Mouse (Mus musculus) forebrain, embryonic 12.5 days (tissue): Measurements from ENCODE around the gene Dock1. TPM values are rescaled to one million over a fixed set of nuclear protein-coding genes. Genes with fewer than 3 reads are reported as not detected.

Experiments
- ATAC-seq: fragments of 200-750 bp; cut with Nextera tagmentation; 2 replicates; pipeline ENCODE4 v1.8.0; 2017; ENCODE audit warnings: moderate TSS enrichment; ENCODE audit not compliant: low FRiP score
- H3K27ac ChIP-seq: fragments of 300-500 bp; sonication (generic); 2 replicates; pipeline ENCODE4 v1.5.1; 2016; ENCODE audit warnings: mild to moderate bottlenecking
- H3K27me3 ChIP-seq: fragments of 300-500 bp; sonication (generic); 2 replicates; pipeline ENCODE4 v1.6.1; 2016; ENCODE audit warnings: mild to moderate bottlenecking
- H3K36me3 ChIP-seq: fragments of 300-500 bp; sonication (generic); replicated peaks from 2 replicates; pipeline ENCODE4 v1.6.1; 2016; ENCODE audit warnings: mild to moderate bottlenecking
- H3K4me1 ChIP-seq: fragments of 300-500 bp; sonication (generic); 2 replicates; pipeline ENCODE4 v1.6.1; 2016
- H3K4me2 ChIP-seq: fragments of 300-500 bp; sonication (generic); 2 replicates; pipeline ENCODE4 v1.6.1; 2016; ENCODE audit warnings: mild to moderate bottlenecking, moderate library complexity
- H3K4me3 ChIP-seq: fragments of 300-500 bp; sonication (generic); replicated peaks from 2 replicates; pipeline ENCODE4 v1.5.1; 2016; ENCODE audit warnings: mild to moderate bottlenecking
- H3K9ac ChIP-seq: fragments of 300-500 bp; sonication (generic); 2 replicates; pipeline ENCODE4 v1.6.1; 2016; ENCODE audit warnings: mild to moderate bottlenecking
- H3K9me3 ChIP-seq: fragments of 300-500 bp; sonication (generic); 2 replicates; pipeline ENCODE4 v1.6.1; 2016
- WGBS: fragments of 180-500 bp; shearing (Covaris S2); methylation state at CpG from one replicate; pipeline ENCODE4 v1.1.7; 2016; 5-methylcytosine and 5-hydroxymethylcytosine counted together
- polyA plus RNA-seq: library from polyadenylated mRNA; unstranded; fragments of >200 nt; fragmentation: Nextera tagmentation; extraction: Ambion mirVana; gene quantifications from 2 replicates; pipeline ENCODE4 v1.2.1, GENCODE M21; 2016

The Dock1 gene
- polyA plus RNA-seq, 1 experiment from 2014 or later, result 24.4 TPM

GRCm38 (mm10) chr7:134883516-134883915, 213.1 kb downstream of the Dock1 start:
- peaks cover 17% of the 10 kb centered on the region for H3K4me1 ChIP-seq
- H3K9ac ChIP-seq, result no peak overlapping the region
- no peak overlapping the region for H3K4me2 ChIP-seq
- H3K27me3 ChIP-seq, result no peaks in the 10 kb centered on the region
- 84% methylated on average over 6 of the region's 6 CpGs for WGBS
- no peaks in the 10 kb centered on the region for H3K9me3 ChIP-seq
- no peak for ATAC-seq
- no peak overlapping the region for H3K27ac ChIP-seq
- no peaks in the 10 kb centered on the region for H3K36me3 ChIP-seq
- no peak overlapping the region for H3K4me3 ChIP-seq

GRCm38 (mm10) chr7:134892449-134892871, 222.0 kb downstream of the Dock1 start:
- Histone ChIP-seq H3K4me1 (no peaks in the 10 kb centered on the region; the same call in 1 of the 2 replicates), H3K4me3 (no peak overlapping the region), H3K27me3 (no peaks in the 10 kb centered on the region), H3K4me2 (no peak overlapping the region), H3K9ac (no peak overlapping the region), H3K9me3 (no peaks in the 10 kb centered on the region), H3K36me3 (no peaks in the 10 kb centered on the region), H3K27ac (no peak overlapping the region)
- WGBS, result 67% methylated on average over 13 of the region's 13 CpGs
- no peak for ATAC-seq

- no peak for ATAC-seq
- 95% methylated on average over 4 of the region's 4 CpGs for WGBS
- H3K4me3 ChIP-seq, result no peak overlapping the region
These were observed 222.5 kb downstream of the Dock1 start for GRCm38 (mm10) chr7:134892972-134893371.

GRCm38 (mm10) chr7:134894604-134895003, 224.2 kb downstream of the Dock1 start:
- Histone ChIP-seq H3K4me1 (no peaks in the 10 kb centered on the region; the same call in 1 of the 2 replicates), H3K36me3 (no peaks in the 10 kb centered on the region), H3K4me2 (no peak overlapping the region), H3K9me3 (no peaks in the 10 kb centered on the region), H3K4me3 (no peak overlapping the region), H3K9ac (no peak overlapping the region), H3K27me3 (no peaks in the 10 kb centered on the region), H3K27ac (no peak overlapping the region)
- WGBS, result 73% methylated on average over 2 of the region's 2 CpGs
- no peak for ATAC-seq

More at GRCm38 (mm10) chr7:134892972-134893371, 222.5 kb downstream of the Dock1 start:
- Histone ChIP-seq H3K36me3 (no peaks in the 10 kb centered on the region), H3K4me1 (no peaks in the 10 kb centered on the region; the same call in 1 of the 2 replicates), H3K27me3 (no peaks in the 10 kb centered on the region), H3K9ac (no peak overlapping the region), H3K27ac (no peak overlapping the region), H3K9me3 (no peaks in the 10 kb centered on the region), H3K4me2 (no peak overlapping the region)

GRCm38 (mm10) chr7:134899462-134899861, 229.0 kb downstream of the Dock1 start:
- no peak overlapping the region for H3K9ac ChIP-seq
- H3K4me3 ChIP-seq, result no peak overlapping the region
- no peak overlapping the region for H3K27ac ChIP-seq
- no peaks in the 10 kb centered on the region for H3K27me3 ChIP-seq
- 97% methylated on average over 2 of the region's 2 CpGs for WGBS
- H3K4me2 ChIP-seq, result no peak overlapping the region
- no peak for ATAC-seq
- no peaks in the 10 kb centered on the region for H3K9me3 ChIP-seq
- no peaks in the 10 kb centered on the region for H3K4me1 ChIP-seq
- H3K36me3 ChIP-seq, result no peaks in the 10 kb centered on the region

GRCm38 (mm10) chr7:134901992-134902391, 231.5 kb downstream of the Dock1 start:
- 74% methylated on average over 2 of the region's 2 CpGs for WGBS
- ATAC-seq, result no peak

GRCm38 (mm10) chr7:134931886-134932285, 261.4 kb downstream of the Dock1 start:
- Histone ChIP-seq H3K9ac (no peak overlapping the region), H3K4me2 (no peak overlapping the region), H3K4me3 (no peak overlapping the region), H3K9me3 (no peaks in the 10 kb centered on the region), H3K27me3 (peaks cover 14% of the 10 kb centered on the region), H3K27ac (no peak overlapping the region), H3K4me1 (peaks cover 9% of the 10 kb centered on the region), H3K36me3 (no peaks in the 10 kb centered on the region)
- WGBS, result 73% methylated on average over 2 of the region's 2 CpGs
- ATAC-seq, result no peak

More at GRCm38 (mm10) chr7:134901992-134902391, 231.5 kb downstream of the Dock1 start:
- no peak overlapping the region for H3K9ac ChIP-seq
- no peaks in the 10 kb centered on the region for H3K27me3 ChIP-seq
- H3K4me3 ChIP-seq, result no peak overlapping the region
- no peaks in the 10 kb centered on the region for H3K4me1 ChIP-seq
- no peaks in the 10 kb centered on the region for H3K9me3 ChIP-seq
- H3K27ac ChIP-seq, result no peak overlapping the region
- H3K36me3 ChIP-seq, result no peaks in the 10 kb centered on the region
- no peak overlapping the region for H3K4me2 ChIP-seq

GRCm38 (mm10) chr7:134937471-134937926, 267.0 kb downstream of the Dock1 start:
- Histone ChIP-seq H3K4me2 (peak overlapping the region; percentile 97), H3K9ac (peak overlapping the region; percentile 63), H3K9me3 (no peaks in the 10 kb centered on the region), H3K27me3 (peaks cover 33% of the 10 kb centered on the region), H3K4me1 (peaks cover 25% of the 10 kb centered on the region), H3K4me3 (peak overlapping the region; percentile 59), H3K36me3 (no peaks in the 10 kb centered on the region), H3K27ac (peak overlapping the region; percentile 59; the same call in 1 of the 2 replicates)
- peak; percentile 31 for ATAC-seq
- WGBS, result 0% methylated on average over 28 of the region's 37 CpGs

- H3K4me2 ChIP-seq, result peak within 1 kb of the TSS; percentile 97
- peaks cover 25% of the 10 kb centered on the region for H3K4me1 ChIP-seq
- H3K36me3 ChIP-seq, result no peaks in the 10 kb centered on the region
- WGBS, result 1% methylated on average over 59 of the region's 71 CpGs
- H3K27me3 ChIP-seq, result peaks cover 33% of the 10 kb centered on the region
- H3K27ac ChIP-seq, result peak within 1 kb of the TSS; percentile 59; the same call in 1 of the 2 replicates
- peak; percentile 91 for ATAC-seq
- H3K9me3 ChIP-seq, result no peaks in the 10 kb centered on the region
- H3K9ac ChIP-seq, result peak within 1 kb of the TSS; percentile 63
- H3K4me3 ChIP-seq, result peak within 1 kb of the TSS; percentile 59
These were observed 267.6 kb downstream of the Dock1 start, which contains the start of gene Fam196a for GRCm38 (mm10) chr7:134937927-134938609. Fam196a (minus strand) TSS chr7:134938430.

- ATAC-seq, result no peak
- WGBS, result 96% methylated on average over 6 of the region's 6 CpGs
- no peak overlapping the region for H3K27ac ChIP-seq
- H3K27me3 ChIP-seq, result peaks cover 18% of the 10 kb centered on the region
- no peak overlapping the region for H3K4me3 ChIP-seq
- H3K36me3 ChIP-seq, result no peaks in the 10 kb centered on the region
- H3K9me3 ChIP-seq, result no peaks in the 10 kb centered on the region
- H3K4me1 ChIP-seq, result peaks cover 16% of the 10 kb centered on the region
- H3K4me2 ChIP-seq, result no peak overlapping the region
- H3K9ac ChIP-seq, result no peak overlapping the region
These were observed 271.4 kb downstream of the Dock1 start for GRCm38 (mm10) chr7:134941891-134942290.

- Histone ChIP-seq H3K27ac (no peak overlapping the region), H3K9ac (no peak overlapping the region), H3K36me3 (no peaks in the 10 kb centered on the region), H3K4me2 (no peak overlapping the region), H3K4me1 (peaks cover 8% of the 10 kb centered on the region), H3K4me3 (no peak overlapping the region), H3K9me3 (no peaks in the 10 kb centered on the region), H3K27me3 (peaks cover 7% of the 10 kb centered on the region; the same call in 1 of the 2 replicates)
- ATAC-seq, result no peak
- WGBS, result 73% methylated on average over 6 of the region's 6 CpGs
These were observed 272.6 kb downstream of the Dock1 start for GRCm38 (mm10) chr7:134943063-134943462.

GRCm38 (mm10) chr7:134943701-134944100, 273.2 kb downstream of the Dock1 start:
- no peaks in the 10 kb centered on the region for H3K9me3 ChIP-seq
- peaks cover 2% of the 10 kb centered on the region; the same call in 1 of the 2 replicates for H3K4me1 ChIP-seq
- ATAC-seq, result no peak
- 89% methylated on average over 7 of the region's 7 CpGs for WGBS
- no peak overlapping the region for H3K4me3 ChIP-seq
- 0 out of 2 replicates have a peak, but pooled peaks cover under 1% of the 10 kb centered on the region for H3K27me3 ChIP-seq
- H3K27ac ChIP-seq, result no peak overlapping the region
- no peaks in the 10 kb centered on the region for H3K36me3 ChIP-seq
- H3K4me2 ChIP-seq, result no peak overlapping the region
- H3K9ac ChIP-seq, result no peak overlapping the region
